Mouse (Mus musculus) midbrain, embryonic 14.5 days (tissue): ENCODE data around the gene Zfp790. TPM values are rescaled to one million over a fixed set of nuclear protein-coding genes. Genes with fewer than 3 reads are reported as not detected.
A peak's percentile ranks its signal among the peaks of the same experiment; 100 is the strongest.
"Not testable (repeated sequence)": the region's sequence is repeated elsewhere in the genome, so short reads cannot be mapped to it uniquely, and the experiment has no call there.

ENCODE experiments used
- ATAC-seq: fragments of 200-750 bp; cut with Nextera tagmentation; 2 replicates; pipeline ENCODE4 v1.8.0; 2017; ENCODE audit warnings: moderate number of reproducible peaks, moderate library complexity; ENCODE audit not compliant: low FRiP score, low TSS enrichment
- DNase-seq: peaks from one replicate; pipeline ENCODE4 v3.0.0-alpha.2; 2015
- H3K27ac ChIP-seq: fragments of 300-500 bp; sonication (generic); replicated peaks from 2 replicates; pipeline ENCODE4 v1.5.1; 2014; ENCODE audit warnings: mild to moderate bottlenecking, low read depth, low read length, moderate library complexity
- H3K27me3 ChIP-seq: fragments of 300-500 bp; sonication (generic); 2 replicates; pipeline ENCODE4 v1.6.1; 2014; ENCODE audit warnings: low read length, control low read depth, mixed read lengths; ENCODE audit not compliant: control insufficient read depth, insufficient read depth
- H3K36me3 ChIP-seq: fragments of 300-500 bp; sonication (generic); 2 replicates; pipeline ENCODE4 v1.6.1; 2014; ENCODE audit warnings: low read length, control low read depth; ENCODE audit not compliant: control insufficient read depth, insufficient read depth
- H3K4me1 ChIP-seq: fragments of 300-500 bp; sonication (generic); 2 replicates; pipeline ENCODE4 v1.6.1; 2014; ENCODE audit warnings: mild to moderate bottlenecking, antibody characterized with exemption, low read length, control low read depth; ENCODE audit not compliant: control insufficient read depth, insufficient read depth
- H3K4me2 ChIP-seq: fragments of 300-500 bp; sonication (generic); 2 replicates; pipeline ENCODE4 v1.6.1; 2014; ENCODE audit warnings: mild to moderate bottlenecking, low read length, moderate library complexity
- H3K4me3 ChIP-seq: fragments of 300-500 bp; sonication (generic); replicated peaks from 2 replicates; pipeline ENCODE4 v1.5.1; 2014; ENCODE audit warnings: low read depth, low read length
- H3K9ac ChIP-seq: fragments of 300-500 bp; sonication (generic); replicated peaks from 2 replicates; pipeline ENCODE4 v1.6.1; 2014; ENCODE audit warnings: mild to moderate bottlenecking, low read length, moderate library complexity
- H3K9me3 ChIP-seq: fragments of 300-500 bp; sonication (generic); 2 replicates; pipeline ENCODE4 v1.6.1; 2016; ENCODE audit warnings: low read length, control low read depth, mixed read lengths; ENCODE audit not compliant: control insufficient read depth
- WGBS: fragments of 180-500 bp; shearing (Covaris S2); extraction: QIAGEN DNeasy Blood & Tissue Kit; methylation state at CpG from one replicate; pipeline ENCODE4 v1.1.7; 2014; 5-methylcytosine and 5-hydroxymethylcytosine counted together
- microRNA counts: library from miRNA; unstranded; fragments of <30 nt; microRNA quantifications from one replicate; lab custom pipeline; 2016
- microRNA-seq: library from miRNA; unstranded; fragments of <30 nt; microRNA quantifications from one replicate; pipeline ENCODE4, GENCODE M21; 2016
- polyA plus RNA-seq: library from polyadenylated mRNA; unstranded; fragments of >200 nt; fragmentation: Nextera tagmentation; extraction: Ambion mirVana; gene quantifications from 2 replicates; pipeline ENCODE4 v1.2.1, GENCODE M21; 2014

Gene Zfp790
- polyA plus RNA-seq, 1 experiment from 2014 or later, result 35.1 TPM

DNA sequence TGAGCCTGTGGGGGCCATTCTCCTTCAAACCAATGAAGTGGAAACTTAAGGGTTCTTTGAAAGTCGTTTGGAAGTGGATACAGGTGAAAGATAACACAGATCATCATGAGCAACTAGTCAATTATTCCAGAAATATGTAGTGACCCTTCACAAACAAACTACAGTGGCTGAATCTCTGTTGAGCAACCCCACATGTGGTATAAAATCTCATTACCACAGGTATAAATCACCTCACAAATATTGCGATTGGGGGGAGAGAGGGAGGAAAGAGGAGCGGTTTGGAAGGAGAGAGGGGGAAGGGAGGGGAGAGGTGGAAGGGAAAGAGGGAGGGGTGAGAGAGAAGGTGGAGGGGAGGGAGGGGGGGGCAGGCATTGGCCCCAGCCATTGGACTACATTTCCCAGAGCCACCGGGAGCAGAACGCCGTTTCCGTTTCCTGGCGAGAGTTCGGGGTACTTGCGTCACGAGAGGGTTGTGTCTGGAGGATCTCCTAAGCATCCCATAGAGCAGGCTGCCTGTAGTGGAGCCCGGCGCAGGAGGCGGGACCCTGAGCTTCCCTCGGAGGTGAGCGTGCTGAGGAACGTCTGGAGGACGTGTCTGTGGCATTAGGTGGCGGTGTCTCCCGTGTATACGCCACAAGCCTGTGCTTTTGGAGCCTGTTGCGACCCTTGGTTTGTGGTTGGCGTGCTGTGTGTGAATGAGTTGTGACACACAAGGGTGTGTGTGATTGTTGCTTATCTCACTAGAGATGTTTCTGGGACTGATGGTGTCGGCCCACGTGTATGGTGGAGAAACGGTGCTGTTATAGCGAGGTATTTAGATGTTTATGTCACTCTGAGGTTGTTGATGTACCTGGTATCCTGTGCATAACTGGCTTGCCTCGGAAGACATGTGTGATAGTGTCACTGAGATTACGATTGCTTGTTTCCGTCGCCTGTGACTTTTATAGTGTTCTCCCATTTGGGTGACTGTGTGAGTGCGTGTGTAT, 43.9 kb downstream of the Zfp790 start, which contains the start of gene Zfp420:
TSS of gene Zfp420 (plus strand) at position 448 of the 986 bp plus-strand sequence.
- Histone ChIP-seq H3K27me3 (no peaks in the 10 kb centered on the region), H3K4me3 (peak within 1 kb of the TSS; percentile 54), H3K27ac (peak within 1 kb of the TSS; percentile 60), H3K36me3 (peaks cover 5% of the 10 kb centered on the region; the same call in 1 of the 2 replicates), H3K9ac (peak within 1 kb of the TSS; percentile 67), H3K4me2 (peak within 1 kb of the TSS; percentile 77), H3K9me3 (no peaks in the 10 kb centered on the region), H3K4me1 (peaks cover 10% of the 10 kb centered on the region)
- WGBS, result 5% methylated on average over 32 of the region's 32 CpGs
- DNase-seq (peak; percentile 96), ATAC-seq (peak; percentile 98)

DNA sequence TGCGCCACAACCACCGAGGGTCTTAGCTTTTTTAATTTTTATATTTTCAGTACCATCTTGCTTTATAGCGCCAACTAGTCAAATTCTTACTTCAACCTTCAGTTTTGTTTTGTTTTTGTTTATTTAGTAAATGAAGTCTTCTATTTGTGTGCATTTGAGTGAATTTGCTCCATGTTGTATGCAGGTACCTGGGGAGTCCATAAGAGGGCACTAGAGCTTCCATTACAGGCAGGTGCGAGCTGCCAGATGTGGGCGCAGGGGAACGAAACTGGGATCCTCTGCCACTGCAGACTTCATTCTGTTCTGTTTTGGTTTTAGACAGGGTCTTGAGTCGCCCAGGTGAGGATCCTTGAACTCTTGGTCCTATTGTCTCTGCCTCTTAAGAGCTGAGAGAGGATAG, 45.7 kb downstream of the Zfp790 start:
- H3K4me2 ChIP-seq, result no peak overlapping the region
- no peak for DNase-seq
- H3K36me3 ChIP-seq, result peaks cover 5% of the 10 kb centered on the region; the same call in 1 of the 2 replicates
- no peak overlapping the region for H3K9ac ChIP-seq
- 88% methylated on average over 7 of the region's 7 CpGs for WGBS
- no peaks in the 10 kb centered on the region for H3K9me3 ChIP-seq
- H3K4me1 ChIP-seq, result peaks cover 10% of the 10 kb centered on the region
- no peak overlapping the region for H3K27ac ChIP-seq
- no peak for ATAC-seq
- H3K4me3 ChIP-seq, result no peak overlapping the region
- H3K27me3 ChIP-seq, result no peaks in the 10 kb centered on the region

DNA sequence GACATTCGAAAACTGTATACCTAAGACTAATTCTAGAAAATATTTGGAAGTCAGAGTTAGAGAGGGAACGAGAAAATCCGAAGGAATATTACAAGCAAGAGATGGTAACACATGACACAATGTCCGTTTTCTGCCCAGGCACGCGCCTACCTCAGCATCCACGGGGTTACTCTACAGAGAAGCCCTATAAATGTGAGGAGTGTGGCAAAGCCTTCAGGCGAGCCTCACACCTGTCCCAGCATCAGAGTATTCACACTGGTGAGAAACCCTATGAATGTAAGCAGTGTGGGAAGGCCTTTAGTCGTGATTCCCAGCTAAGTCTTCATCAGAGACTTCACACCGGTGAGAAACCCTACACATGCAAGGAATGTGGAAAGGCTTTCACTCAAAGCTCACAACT, 58.3 kb downstream of the Zfp790 start:
- no peak overlapping the region for H3K9ac ChIP-seq
- no peaks in the 10 kb centered on the region for H3K4me1 ChIP-seq
- peaks cover 26% of the 10 kb centered on the region for H3K9me3 ChIP-seq
- WGBS, result 93% methylated on average over 10 of the region's 10 CpGs
- H3K36me3 ChIP-seq, result peaks cover 44% of the 10 kb centered on the region
- no peak for DNase-seq
- no peaks in the 10 kb centered on the region for H3K27me3 ChIP-seq
- no peak overlapping the region for H3K4me3 ChIP-seq
- H3K4me2 ChIP-seq, result no peak overlapping the region
- ATAC-seq, result no peak
- H3K27ac ChIP-seq, result no peak overlapping the region

DNA sequence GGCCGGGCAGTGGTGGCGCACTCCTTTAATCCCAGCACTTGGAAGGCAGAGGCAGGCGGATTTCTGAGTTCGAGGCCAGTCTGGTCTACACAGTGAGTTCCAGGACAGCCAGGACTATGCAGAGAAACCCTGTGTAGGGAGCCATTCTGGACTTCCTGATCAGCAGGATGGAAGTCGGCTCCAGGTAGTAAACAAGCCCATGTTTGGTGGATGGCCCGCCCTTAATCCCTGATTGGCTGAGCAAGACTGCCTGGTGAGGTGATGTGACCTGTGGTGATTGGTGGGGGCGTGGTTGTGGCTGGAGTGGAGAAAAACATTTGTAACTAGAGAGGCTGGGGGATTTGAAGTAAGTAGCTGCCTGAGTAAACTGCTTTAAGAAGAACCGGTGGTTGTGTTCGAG, 61.6 kb downstream of the Zfp790 start:
- Histone ChIP-seq H3K9me3 (peaks cover 26% of the 10 kb centered on the region), H3K36me3 (peaks cover 39% of the 10 kb centered on the region)
- H3K27me3 ChIP-seq, DNase-seq, H3K4me1 ChIP-seq, H3K27ac ChIP-seq, H3K4me2 ChIP-seq, ATAC-seq, H3K4me3 ChIP-seq, H3K9ac ChIP-seq: not testable (repeated sequence)
- whole genome bisulfite sequencing, result 93% methylated on average over 9 of the region's 9 CpGs

DNA sequence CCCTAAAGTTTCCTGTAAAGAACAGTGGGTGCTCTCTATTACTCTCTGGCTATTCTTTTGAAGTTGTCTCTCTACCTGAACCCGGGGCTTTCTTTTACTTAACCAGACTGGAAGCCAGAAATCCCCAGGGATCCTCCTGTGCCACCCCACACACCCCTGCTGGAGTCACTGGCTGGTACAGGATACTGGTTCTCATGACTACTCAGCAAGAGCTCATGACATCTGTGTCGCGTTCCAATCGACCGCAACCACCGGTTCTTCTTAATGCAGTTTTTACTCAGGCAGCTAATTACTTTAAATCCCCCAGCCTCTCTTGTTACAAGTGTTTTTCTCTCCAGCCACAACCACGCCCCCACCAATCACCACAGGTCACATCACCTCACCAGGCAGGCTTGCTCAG, 64.1 kb downstream of the Zfp790 start:
- Histone ChIP-seq H3K27me3 (no peaks in the 10 kb centered on the region), H3K36me3 (peaks cover 25% of the 10 kb centered on the region), H3K4me2 (no peak overlapping the region), H3K27ac (no peak overlapping the region), H3K4me1 (no peaks in the 10 kb centered on the region), H3K4me3 (no peak overlapping the region), H3K9me3 (peaks cover 11% of the 10 kb centered on the region), H3K9ac (no peak overlapping the region)
- WGBS, result 75% methylated on average over 7 of the region's 7 CpGs
- DNase-seq (no peak), ATAC-seq (no peak)

MicroRNA genes within 50 kb of the gene (microRNA counts, 519-probe panel; counts per million panel counts)
- not detected for microRNA mmu-miR-1964 (lab: Ali Mortazavi, UCI)

Small RNA genes lying within 50 kb of the gene (microRNA-seq; reads per million reads assigned to microRNA genes)
- gene Mir1964, result 2.4 reads per million, percentile 15 among the genes with 10 or more reads in this experiment

Other genes with a start within 250 kb of the Zfp790 start
- 0.55 and 0.77 TPM in 2 replicates for gene Catsperg2, start 89.1 kb upstream of the Zfp790 start, polyA plus RNA-seq
- 20.0 and 21.0 TPM in 2 replicates for gene Zfp84, start 47.6 kb upstream of the Zfp790 start, polyA plus RNA-seq
- 16.0 and 16.2 TPM in 2 replicates for gene Zfp30, start 32.1 kb upstream of the Zfp790 start, polyA plus RNA-seq
- gene Zfp940, start 37.6 kb downstream of the Zfp790 start, polyA plus RNA-seq, result 13.7 and 16.5 TPM in 2 replicates
- 23.9 and 25.4 TPM in 2 replicates for gene Zfp420, start 43.9 kb downstream of the Zfp790 start, polyA plus RNA-seq
- 13.8 and 17.5 TPM in 2 replicates for gene Zfp27, start 90.5 kb downstream of the Zfp790 start, polyA plus RNA-seq
- 7.0 and 12.3 TPM in 2 replicates for gene Zfp383, start 92.1 kb downstream of the Zfp790 start, polyA plus RNA-seq
- 16.3 and 22.1 TPM in 2 replicates for gene Zfp74, start 138.0 kb downstream of the Zfp790 start, polyA plus RNA-seq
- 3.3 and 5.5 TPM in 2 replicates for gene Zfp568, start 167.8 kb downstream of the Zfp790 start, polyA plus RNA-seq
- 13.5 and 14.3 TPM in 2 replicates for gene Zfp14, start 235.3 kb downstream of the Zfp790 start, polyA plus RNA-seq